Mouse (Mus musculus): ENCODE measurements around the gene Minpp1. TPM values are rescaled to one million over a fixed set of nuclear protein-coding genes. Genes with fewer than 3 reads are reported as not detected.

The Minpp1 gene
- polyA plus RNA-seq, 1 experiment from 2014 or later, result 62.9 TPM

DNA sequence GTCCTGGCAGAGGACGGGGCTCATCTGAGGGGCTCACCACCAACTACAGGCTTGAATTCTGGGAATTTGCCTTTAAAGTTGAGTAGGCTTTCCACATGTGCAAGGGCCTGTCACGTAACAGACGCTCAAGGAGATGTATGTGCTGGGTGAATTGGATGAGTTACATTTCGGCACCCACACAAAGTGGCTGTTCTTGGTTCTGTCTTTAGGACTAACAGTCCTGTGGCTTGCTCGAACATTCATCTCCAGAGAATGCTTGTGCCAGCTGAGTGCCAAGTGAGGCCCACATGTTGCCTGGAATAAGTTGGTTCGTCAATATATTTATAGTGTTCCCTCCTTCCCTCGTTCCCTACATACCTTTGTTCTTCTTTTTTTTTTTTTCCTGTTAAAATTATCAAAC lies 44.7 kb downstream of the Minpp1 start:
- H3K36me3 ChIP-seq, result no peaks in the 10 kb centered on the region
- no peak overlapping the region for H3K9ac ChIP-seq
- H3K9me3 ChIP-seq, result no peaks in the 10 kb centered on the region
- H3K4me1 ChIP-seq, result no peaks in the 10 kb centered on the region
- no peaks in the 10 kb centered on the region for H3K27me3 ChIP-seq
- ATAC-seq (ENCODE audit: borderline replicate concordance, extremely low read depth, low FRiP score, low TSS enrichment), result no peak
- WGBS, result 85% methylated on average over 7 of the region's 7 CpGs
- H3K4me2 ChIP-seq, result no peak overlapping the region
- no peak overlapping the region for H3K4me3 ChIP-seq
- H3K27ac ChIP-seq, result no peak overlapping the region

GRCm38 (mm10) chr19:32532331-32532730 lies 46.8 kb downstream of the Minpp1 start:
- no peaks in the 10 kb centered on the region for H3K36me3 ChIP-seq
- no peaks in the 10 kb centered on the region for H3K9me3 ChIP-seq
- H3K9ac ChIP-seq, result no peak overlapping the region
- no peak overlapping the region for H3K27ac ChIP-seq
- no peak for ATAC-seq (ENCODE audit: borderline replicate concordance, extremely low read depth, low FRiP score, low TSS enrichment)
- no peaks in the 10 kb centered on the region for H3K27me3 ChIP-seq
- WGBS, result 55% methylated on average over 3 of the region's 3 CpGs
- no peak overlapping the region for H3K4me2 ChIP-seq
- H3K4me3 ChIP-seq, result no peak overlapping the region
- H3K4me1 ChIP-seq, result no peaks in the 10 kb centered on the region

GRCm38 (mm10) chr19:32532737-32533505 lies 47.4 kb downstream of the Minpp1 start:
- Histone ChIP-seq H3K9me3 (no peaks in the 10 kb centered on the region), H3K4me2 (no peak overlapping the region), H3K4me3 (no peak overlapping the region), H3K27me3 (no peaks in the 10 kb centered on the region), H3K36me3 (no peaks in the 10 kb centered on the region), H3K27ac (no peak overlapping the region), H3K4me1 (no peaks in the 10 kb centered on the region), H3K9ac (no peak overlapping the region)
- 70% methylated on average over 7 of the region's 7 CpGs for WGBS
- ATAC-seq (ENCODE audit: borderline replicate concordance, extremely low read depth, low FRiP score, low TSS enrichment), result no peak

- no peak for ATAC-seq (ENCODE audit: borderline replicate concordance, extremely low read depth, low FRiP score, low TSS enrichment)
- H3K4me1 ChIP-seq, result no peaks in the 10 kb centered on the region
- H3K4me3 ChIP-seq, result no peak overlapping the region
- H3K9ac ChIP-seq, result no peak overlapping the region
- H3K9me3 ChIP-seq, result no peaks in the 10 kb centered on the region
- H3K36me3 ChIP-seq, result no peaks in the 10 kb centered on the region
- no peaks in the 10 kb centered on the region for H3K27me3 ChIP-seq
- no peak overlapping the region for H3K27ac ChIP-seq
- no peak overlapping the region for H3K4me2 ChIP-seq
Observed at GRCm38 (mm10) chr19:32534887-32535286, 49.3 kb downstream of the Minpp1 start.

- Histone ChIP-seq H3K27ac (no peak overlapping the region), H3K9ac (no peak overlapping the region), H3K4me2 (no peak overlapping the region), H3K4me1 (no peaks in the 10 kb centered on the region), H3K4me3 (no peak overlapping the region), H3K36me3 (no peaks in the 10 kb centered on the region), H3K27me3 (no peaks in the 10 kb centered on the region), H3K9me3 (no peaks in the 10 kb centered on the region)
- WGBS, result 74% methylated on average over 9 of the region's 9 CpGs
- ATAC-seq (ENCODE audit: borderline replicate concordance, extremely low read depth, low FRiP score, low TSS enrichment), result no peak
Observed at GRCm38 (mm10) chr19:32542784-32543490, 57.4 kb downstream of the Minpp1 start.

- no peaks in the 10 kb centered on the region for H3K9me3 ChIP-seq
- WGBS, result 62% methylated on average over 3 of the region's 3 CpGs
- no peak for ATAC-seq (ENCODE audit: borderline replicate concordance, extremely low read depth, low FRiP score, low TSS enrichment)
- H3K27ac ChIP-seq, result no peak overlapping the region
- H3K4me3 ChIP-seq, result no peak overlapping the region
- H3K36me3 ChIP-seq, result no peaks in the 10 kb centered on the region
- no peak overlapping the region for H3K4me2 ChIP-seq
- no peak overlapping the region for H3K9ac ChIP-seq
- no peaks in the 10 kb centered on the region for H3K4me1 ChIP-seq
- H3K27me3 ChIP-seq, result no peaks in the 10 kb centered on the region
Observed at GRCm38 (mm10) chr19:32547396-32547795, 61.8 kb downstream of the Minpp1 start.

DNA sequence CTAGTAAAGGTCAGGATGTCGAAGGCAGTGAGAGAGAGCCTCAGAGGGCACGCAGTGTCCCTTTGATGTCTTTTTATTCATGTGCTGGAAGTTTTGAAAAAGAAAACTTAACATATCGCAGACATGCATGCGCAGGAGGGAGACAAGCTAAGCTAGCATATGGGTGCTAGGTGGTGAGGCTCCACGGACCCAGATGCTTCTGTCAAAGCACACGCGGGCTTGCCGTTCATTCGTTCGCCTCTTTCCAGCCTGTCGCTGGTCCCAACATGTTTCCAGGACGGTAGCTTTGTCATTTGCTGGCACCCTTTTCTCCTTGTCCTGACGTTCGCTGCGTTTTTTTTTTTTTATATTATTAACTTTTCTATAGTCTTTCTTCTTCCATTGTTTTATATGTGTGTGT lies 62.6 kb downstream of the Minpp1 start:
- no peaks in the 10 kb centered on the region for H3K27me3 ChIP-seq
- WGBS, result 84% methylated on average over 15 of the region's 15 CpGs
- no peak overlapping the region for H3K4me2 ChIP-seq
- H3K4me1 ChIP-seq, result no peaks in the 10 kb centered on the region
- no peak for ATAC-seq (ENCODE audit: borderline replicate concordance, extremely low read depth, low FRiP score, low TSS enrichment)
- no peak overlapping the region for H3K27ac ChIP-seq
- H3K9me3 ChIP-seq, result no peaks in the 10 kb centered on the region
- no peak overlapping the region for H3K4me3 ChIP-seq
- H3K9ac ChIP-seq, result no peak overlapping the region
- no peaks in the 10 kb centered on the region for H3K36me3 ChIP-seq

DNA sequence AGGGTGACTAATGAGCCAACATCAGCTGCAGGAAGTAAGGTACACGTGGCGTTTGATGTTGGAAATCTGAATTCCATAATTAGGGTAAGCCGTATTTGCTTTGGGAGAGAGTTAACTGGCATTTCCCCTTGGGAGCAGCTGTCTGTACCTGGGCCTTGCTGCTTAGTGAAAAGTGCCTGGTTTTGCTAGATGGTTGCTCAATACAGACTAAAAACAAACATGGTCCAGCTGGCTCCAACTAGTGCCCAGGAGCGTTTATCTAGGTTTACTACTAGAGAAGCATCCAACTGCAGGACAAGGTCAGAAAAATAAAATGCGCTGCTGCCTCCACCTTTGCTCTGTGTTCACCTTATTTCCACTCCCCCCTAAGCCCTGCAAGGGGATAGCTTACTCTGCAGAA lies 64.9 kb downstream of the Minpp1 start:
- no peak overlapping the region for H3K27ac ChIP-seq
- ATAC-seq (ENCODE audit: borderline replicate concordance, extremely low read depth, low FRiP score, low TSS enrichment), result no peak
- 47% methylated on average over 5 of the region's 5 CpGs for WGBS

GRCm38 (mm10) chr19:32551442-32551841 lies 65.9 kb downstream of the Minpp1 start:
- no peak overlapping the region for H3K4me3 ChIP-seq
- H3K4me1 ChIP-seq, result no peaks in the 10 kb centered on the region
- H3K27ac ChIP-seq, result no peak overlapping the region
- ATAC-seq (ENCODE audit: borderline replicate concordance, extremely low read depth, low FRiP score, low TSS enrichment), result no peak
- no peaks in the 10 kb centered on the region for H3K36me3 ChIP-seq
- H3K9me3 ChIP-seq, result no peaks in the 10 kb centered on the region
- H3K9ac ChIP-seq, result no peak overlapping the region
- no peaks in the 10 kb centered on the region for H3K27me3 ChIP-seq
- H3K4me2 ChIP-seq, result no peak overlapping the region
- WGBS, result 60% methylated on average over 3 of the region's 3 CpGs

More for the DNA sequence above, 64.9 kb downstream of the Minpp1 start:
- H3K4me3 ChIP-seq, result no peak overlapping the region
- no peak overlapping the region for H3K9ac ChIP-seq
- no peak overlapping the region for H3K4me2 ChIP-seq
- no peaks in the 10 kb centered on the region for H3K36me3 ChIP-seq
- H3K27me3 ChIP-seq, result no peaks in the 10 kb centered on the region
- H3K9me3 ChIP-seq, result no peaks in the 10 kb centered on the region
- no peaks in the 10 kb centered on the region for H3K4me1 ChIP-seq

DNA sequence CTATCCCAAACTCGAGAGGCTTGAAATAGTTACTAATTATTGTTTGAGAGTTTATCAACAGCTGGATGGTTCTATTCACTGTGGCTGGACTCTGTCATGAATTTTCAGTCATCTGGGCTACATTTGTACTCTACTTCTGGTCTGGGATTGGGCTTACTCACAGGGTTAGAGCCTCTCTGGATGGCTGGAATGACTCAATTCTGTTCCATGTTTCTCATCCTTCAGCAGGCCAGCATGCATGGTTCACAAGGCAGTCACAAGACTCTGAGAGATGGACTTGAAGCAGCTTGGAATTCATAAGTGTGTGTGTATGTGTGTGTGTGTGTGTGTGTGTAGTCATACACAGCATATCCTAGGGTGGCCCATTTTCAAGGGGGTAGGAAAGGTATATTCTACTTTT lies 66.5 kb downstream of the Minpp1 start:
- H3K36me3 ChIP-seq, result no peaks in the 10 kb centered on the region
- H3K9ac ChIP-seq, result no peak overlapping the region
- H3K4me2 ChIP-seq, result no peak overlapping the region
- no peak overlapping the region for H3K27ac ChIP-seq
- WGBS, result 71% methylated on average over 1 of the region's 1 CpGs
- no peak overlapping the region for H3K4me3 ChIP-seq
- no peaks in the 10 kb centered on the region for H3K27me3 ChIP-seq
- ATAC-seq (ENCODE audit: borderline replicate concordance, extremely low read depth, low FRiP score, low TSS enrichment), result no peak
- no peaks in the 10 kb centered on the region for H3K9me3 ChIP-seq
- H3K4me1 ChIP-seq, result no peaks in the 10 kb centered on the region

GRCm38 (mm10) chr19:32553310-32553709 lies 67.7 kb downstream of the Minpp1 start:
- ATAC-seq (ENCODE audit: borderline replicate concordance, extremely low read depth, low FRiP score, low TSS enrichment), result no peak
- no peaks in the 10 kb centered on the region for H3K9me3 ChIP-seq
- no peak overlapping the region for H3K9ac ChIP-seq
- no peaks in the 10 kb centered on the region for H3K4me1 ChIP-seq
- no peak overlapping the region for H3K4me3 ChIP-seq
- no peaks in the 10 kb centered on the region for H3K36me3 ChIP-seq
- H3K27me3 ChIP-seq, result no peaks in the 10 kb centered on the region
- H3K27ac ChIP-seq, result no peak overlapping the region
- no peak overlapping the region for H3K4me2 ChIP-seq
- 72% methylated on average over 3 of the region's 3 CpGs for WGBS

DNA sequence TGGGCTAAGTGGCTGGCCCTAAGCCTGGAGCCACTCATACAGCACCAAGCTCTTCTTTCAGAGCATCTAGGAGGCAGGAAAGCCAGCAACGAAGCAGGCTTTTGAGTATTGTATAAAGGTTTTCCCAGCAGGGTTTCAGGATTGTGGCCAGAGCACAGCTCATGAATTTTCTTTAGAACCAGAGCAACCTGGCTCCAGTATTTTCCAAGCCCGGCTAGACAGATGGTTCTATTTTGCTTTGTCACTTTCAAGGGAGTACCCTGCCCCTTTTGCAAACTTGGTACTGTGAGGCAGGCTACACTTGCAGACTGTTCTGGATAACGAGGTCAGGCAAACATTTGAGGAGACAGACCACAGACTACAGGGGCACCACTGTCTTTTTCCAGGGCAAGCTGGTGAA lies 69.7 kb downstream of the Minpp1 start:
- Histone ChIP-seq H3K4me1 (no peaks in the 10 kb centered on the region), H3K4me3 (no peak overlapping the region), H3K4me2 (no peak overlapping the region), H3K27ac (no peak overlapping the region), H3K36me3 (no peaks in the 10 kb centered on the region), H3K9ac (no peak overlapping the region), H3K27me3 (no peaks in the 10 kb centered on the region), H3K9me3 (no peaks in the 10 kb centered on the region)
- 38% methylated on average over 3 of the region's 3 CpGs for WGBS
- ATAC-seq (ENCODE audit: borderline replicate concordance, extremely low read depth, low FRiP score, low TSS enrichment), result no peak
